Mouse (Mus musculus) left cerebral cortex, adult 11 months (tissue): Measurements from ENCODE around the gene Hnf4a.
A peak's percentile ranks its signal among the peaks of the same experiment; 100 is the strongest.

Experiments used
- DNase-seq: peaks from one replicate; pipeline ENCODE4 v3.0.0; 2022; ENCODE audit warnings: low spot score

The Hnf4a gene

GRCm38 (mm10) chr2:163491351-163491750, 15.3 kb upstream of the Hnf4a start:
- DNase-seq: no peak

GRCm38 (mm10) chr2:163492018-163492417, 14.6 kb upstream of the Hnf4a start, which contains the start of gene R3hdml:
TSS of gene R3hdml (plus strand) at chr2:163492318.
- DNase-seq: no peak

- no peak for DNase-seq
Measured at GRCm38 (mm10) chr2:163493031-163493430, 13.6 kb upstream of the Hnf4a start.

- no peak for DNase-seq
Measured at GRCm38 (mm10) chr2:163493976-163494375, 12.6 kb upstream of the Hnf4a start.

DNA sequence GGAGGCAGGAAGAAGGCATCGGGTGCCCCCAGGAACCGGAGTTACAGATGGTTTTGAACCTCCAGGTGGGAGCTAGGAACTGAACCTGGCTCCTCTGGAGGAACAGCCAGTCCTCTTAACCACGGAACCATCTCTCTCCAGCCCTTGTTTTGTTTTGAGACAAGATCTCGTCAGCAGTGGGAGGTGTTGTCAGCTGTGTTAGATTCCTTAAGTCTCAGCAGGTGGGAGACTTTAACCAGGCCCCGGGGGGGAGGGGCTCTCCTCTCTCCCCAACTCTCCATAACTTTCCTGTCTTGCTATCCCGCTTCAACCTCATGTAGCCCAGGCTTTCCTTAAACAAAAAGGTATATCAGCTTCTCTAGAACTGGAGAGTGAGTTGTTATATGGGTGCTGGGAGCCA, 12.2 kb upstream of the Hnf4a start:
- no peak for DNase-seq

GRCm38 (mm10) chr2:163502219-163502618, 4.4 kb upstream of the Hnf4a start:
- no peak for DNase-seq

DNA sequence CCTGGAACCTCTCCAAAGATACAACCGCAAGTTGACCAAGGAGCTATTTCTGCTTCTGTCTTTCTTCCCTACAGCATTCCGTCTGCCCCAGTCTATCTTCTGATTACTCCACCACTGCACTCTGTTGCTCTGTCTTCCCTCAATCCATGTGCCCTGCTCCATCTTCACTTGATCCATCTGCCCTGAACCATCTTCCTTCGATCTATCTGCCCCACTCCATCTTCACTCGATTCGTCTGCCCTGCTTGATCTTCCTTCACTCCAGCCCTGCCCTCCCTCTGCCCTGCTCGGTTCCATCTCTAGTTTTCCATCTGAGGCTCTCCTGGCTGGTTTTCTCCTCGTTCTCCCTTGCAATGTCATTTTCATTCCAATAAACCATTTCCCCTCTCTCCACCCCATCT, 3.4 kb upstream of the Hnf4a start:
- DNase-seq: no peak

- DNase-seq: no peak
Measured at GRCm38 (mm10) chr2:163525761-163526243, 19.2 kb downstream of the Hnf4a start.

- DNase-seq: no peak
Measured at GRCm38 (mm10) chr2:163527497-163527896, 20.9 kb downstream of the Hnf4a start.

DNA sequence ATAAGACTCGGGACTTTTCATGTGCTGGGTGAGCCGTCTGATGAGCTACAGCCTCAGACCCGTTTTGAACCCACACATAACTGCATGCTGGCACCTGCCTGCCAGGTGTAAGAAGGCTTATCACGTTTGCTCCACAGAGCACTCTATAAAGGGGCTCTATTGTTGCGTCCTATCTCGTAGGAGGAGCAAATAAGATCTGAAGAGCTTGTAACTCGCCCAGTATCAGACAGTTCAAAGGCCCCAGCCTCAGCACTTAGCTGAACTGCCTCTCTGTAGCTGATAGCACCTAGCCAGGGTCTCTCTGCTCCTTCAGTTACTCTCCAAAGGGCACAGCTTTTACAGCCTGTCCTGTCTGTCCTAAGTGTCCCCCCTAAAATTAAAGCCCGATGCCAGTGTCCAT, 23.8 kb downstream of the Hnf4a start:
- no peak for DNase-seq

DNA sequence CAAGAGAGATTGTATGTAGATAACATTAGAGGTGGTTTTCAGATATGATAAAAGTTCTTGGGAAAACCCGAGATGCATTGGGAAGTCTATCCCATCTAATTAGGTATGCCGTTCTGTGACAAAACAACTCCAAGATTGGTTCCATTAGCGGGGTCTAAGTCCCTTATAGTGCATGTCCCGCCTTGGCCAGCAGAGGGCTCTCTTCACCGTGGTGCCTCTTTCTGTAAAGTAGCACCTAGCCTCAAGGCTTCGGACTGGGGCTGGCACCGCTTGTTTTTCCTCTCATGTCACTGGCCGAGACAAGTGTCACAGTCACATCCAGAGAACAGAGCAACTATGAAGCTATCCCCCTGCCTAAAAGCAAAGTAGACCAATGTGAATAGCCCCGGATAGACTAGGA, 25.3 kb downstream of the Hnf4a start:
- DNase-seq: peak; percentile 51

GRCm38 (mm10) chr2:163533226-163533625, 26.6 kb downstream of the Hnf4a start:
- DNase-seq: no peak

DNA sequence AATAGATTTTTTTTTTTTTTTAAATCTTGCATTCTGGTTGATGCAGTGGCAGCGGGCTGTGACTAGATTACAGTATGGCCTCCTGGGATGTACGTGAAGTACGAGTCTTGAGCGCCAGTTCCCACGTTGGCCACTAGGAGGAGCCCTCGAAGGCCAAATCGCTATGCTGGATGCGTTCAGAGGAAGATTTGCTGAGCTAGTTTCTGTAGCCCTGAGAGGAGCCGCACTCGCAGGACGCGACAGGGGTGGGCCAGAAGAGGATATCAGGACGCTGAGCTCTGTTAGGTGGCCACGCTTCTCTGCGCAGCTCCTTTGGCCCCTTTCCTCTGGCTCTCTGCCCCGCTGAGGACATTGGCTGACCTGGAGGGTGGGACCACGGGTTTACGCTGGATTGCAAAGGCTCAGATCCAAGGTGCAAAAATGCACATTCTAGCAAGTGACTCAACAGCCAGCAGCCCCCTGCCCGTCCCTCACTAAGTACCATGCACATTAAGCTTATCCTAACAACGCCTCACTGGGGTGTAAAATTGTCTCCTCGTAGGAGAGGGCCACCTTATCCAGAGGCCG, 28.4 kb downstream of the Hnf4a start:
- peak; percentile 80 for DNase-seq

DNA sequence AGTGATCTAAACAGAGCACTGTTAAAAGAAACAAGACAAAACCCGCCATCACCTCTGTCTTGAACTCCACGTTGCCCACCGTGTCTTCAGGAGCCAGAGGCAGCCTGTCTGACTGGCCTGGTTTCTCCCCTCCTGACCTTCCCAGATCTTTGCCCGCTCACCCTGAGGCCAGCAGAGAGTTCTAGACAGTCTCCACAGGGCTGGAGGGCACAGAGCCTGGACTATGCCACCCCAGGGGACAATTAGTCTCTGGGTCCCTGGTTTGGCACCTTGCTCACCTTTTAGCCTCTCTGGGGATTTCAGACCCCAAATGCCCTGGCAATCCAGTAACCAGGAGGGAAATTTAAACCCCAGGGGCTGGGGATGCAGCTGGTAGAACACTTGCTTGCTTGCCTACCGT, 30.8 kb downstream of the Hnf4a start:
- DNase-seq: no peak

- DNase-seq: no peak
Measured at GRCm38 (mm10) chr2:163538410-163538809, 31.8 kb downstream of the Hnf4a start.

GRCm38 (mm10) chr2:163539321-163540040, 32.9 kb downstream of the Hnf4a start:
- DNase-seq: no peak

DNA sequence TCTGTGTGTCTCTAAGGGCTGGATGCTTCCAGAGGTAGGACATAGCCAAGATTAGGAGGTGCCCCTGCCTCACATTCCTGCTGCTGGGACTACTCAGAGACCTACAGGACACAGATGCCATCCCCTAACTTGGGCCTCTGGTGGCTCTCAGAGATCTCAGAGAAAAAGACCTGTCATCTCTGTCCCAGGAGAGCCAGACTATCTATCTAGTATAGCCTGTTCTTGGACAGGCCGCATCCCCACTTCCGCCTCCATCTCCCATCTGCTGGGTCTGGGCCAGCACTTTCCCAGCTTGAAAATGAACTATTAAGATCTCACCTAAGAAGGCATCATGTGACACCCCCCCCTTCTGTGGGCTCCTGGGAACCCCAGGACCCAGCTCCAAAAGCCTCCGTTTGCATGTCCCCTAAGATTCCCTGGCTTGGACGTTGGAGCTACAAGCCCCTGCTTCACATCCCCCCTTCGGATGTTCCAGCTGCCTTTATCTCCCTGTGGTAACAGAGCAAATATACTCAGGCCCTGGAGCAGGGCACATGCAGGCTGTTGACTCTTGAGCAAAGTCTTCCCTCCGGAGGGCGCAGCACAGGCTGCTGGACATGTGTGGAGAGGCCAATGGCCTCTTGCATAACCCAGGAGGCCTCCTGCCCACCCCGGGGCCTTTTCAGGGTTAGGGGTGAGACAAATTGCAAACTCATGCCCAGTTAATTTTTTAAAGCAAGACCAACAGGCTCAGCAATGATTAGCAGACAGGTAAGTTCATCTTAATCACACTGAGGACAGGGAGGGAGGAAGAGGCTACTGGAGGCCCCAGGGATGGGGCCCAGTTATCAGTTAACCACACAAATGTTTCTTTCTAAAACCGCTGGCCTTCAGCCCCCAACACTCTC, 33.9 kb downstream of the Hnf4a start:
- DNase-seq: no peak

DNA sequence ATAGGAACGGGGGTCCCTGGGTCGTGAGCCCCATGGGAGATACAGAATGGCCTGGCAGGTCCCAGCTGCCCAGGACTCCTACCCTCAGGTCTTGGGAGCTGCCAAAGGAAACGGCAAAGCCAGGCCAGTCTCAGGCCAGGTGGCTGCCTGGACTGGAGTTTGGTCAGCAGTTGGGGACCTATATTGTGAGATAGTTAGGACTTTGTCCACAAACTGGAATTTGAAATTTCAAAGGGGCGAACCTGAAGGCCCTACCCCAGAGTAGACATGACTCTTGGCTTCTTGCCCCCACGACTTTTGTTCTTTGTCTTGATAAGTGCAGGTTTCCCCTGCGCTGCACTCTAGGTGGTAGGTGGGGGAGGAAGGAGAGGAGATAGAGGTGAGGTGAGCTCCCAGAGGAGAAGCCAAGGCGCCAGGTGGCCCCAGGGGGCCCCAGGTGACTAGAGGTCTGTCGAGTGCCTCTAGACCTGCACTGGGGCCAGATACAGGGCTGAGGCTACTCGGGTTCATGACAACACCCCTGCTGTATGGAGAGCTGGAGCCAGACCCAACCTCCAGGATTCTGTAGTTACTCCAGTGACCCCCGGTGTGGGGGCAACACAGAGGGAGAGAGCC, 35.1 kb downstream of the Hnf4a start:
- DNase-seq: no peak

DNA sequence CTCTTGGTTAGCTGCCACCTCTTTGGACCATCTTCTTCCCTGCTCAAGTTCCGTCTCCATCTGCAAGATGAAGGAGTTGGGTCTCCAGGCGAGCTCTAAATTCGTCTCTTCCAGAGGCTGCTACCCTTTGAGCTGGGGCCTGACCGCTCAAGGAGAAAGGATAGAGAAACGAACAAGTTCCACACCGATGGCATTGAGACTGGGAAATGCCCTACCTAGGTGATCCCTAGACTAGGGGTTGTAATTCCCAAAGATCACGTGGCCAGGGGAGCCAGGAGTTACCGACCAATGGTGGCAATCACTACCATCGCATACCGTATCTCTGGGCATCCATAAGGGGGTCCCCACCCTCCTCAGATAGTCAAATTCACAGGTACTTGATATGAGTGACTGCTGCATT, 36.1 kb downstream of the Hnf4a start:
- no peak for DNase-seq

DNA sequence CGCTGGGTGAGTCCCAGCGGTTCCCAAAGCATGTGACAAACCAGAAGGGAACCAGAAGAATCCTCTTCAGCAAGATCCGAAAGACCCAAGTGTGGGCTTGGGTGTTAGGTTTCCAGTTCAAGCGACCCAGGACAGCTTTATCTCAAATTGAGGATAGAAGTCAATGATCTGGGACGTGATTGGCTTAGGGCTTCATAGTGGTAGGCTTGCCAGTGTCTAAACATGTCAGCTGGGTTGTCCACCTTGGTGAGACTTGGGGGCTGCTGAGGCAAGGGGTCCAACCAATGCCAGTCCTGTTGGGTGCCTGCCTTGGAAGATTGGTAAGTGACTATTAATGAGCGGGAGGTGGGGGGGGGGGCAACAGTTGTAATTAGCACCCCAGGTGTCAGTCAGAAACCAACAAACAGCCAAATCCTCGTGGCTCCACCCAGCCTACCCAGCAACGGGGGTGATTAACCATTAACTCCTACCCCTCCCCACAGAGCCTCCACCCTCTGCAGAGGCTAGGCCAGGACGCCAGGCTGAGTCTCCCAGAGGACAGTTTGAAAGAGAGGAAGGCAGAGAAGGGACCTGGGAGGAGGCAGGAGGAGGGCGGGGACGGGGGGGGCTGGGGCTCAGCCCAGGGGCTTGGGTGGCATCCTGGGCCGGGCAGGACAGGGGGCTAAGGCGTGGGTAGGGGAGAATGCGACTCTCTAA, 40.2 kb downstream of the Hnf4a start:
- DNase-seq: no peak

DNA sequence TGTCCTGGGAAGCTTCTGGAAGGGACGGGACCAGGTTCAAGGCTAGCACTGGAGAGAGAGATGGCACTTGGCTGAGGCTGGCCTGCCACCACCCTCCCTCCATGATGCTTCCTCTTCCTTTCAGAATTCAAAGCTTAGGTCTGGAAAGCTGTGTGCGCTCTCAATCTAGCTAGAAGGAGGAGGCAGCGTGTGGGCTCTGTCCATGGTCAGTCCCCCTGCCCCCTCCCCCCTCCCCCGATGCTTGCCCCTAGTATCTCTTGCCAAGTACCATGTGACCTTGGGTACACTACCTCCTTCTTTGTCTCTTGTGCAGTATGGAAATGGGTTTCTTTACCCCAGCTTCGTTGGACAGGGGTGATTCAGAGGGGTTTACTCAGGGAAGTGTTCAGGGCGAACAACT, 42.2 kb downstream of the Hnf4a start:
- no peak for DNase-seq

DNA sequence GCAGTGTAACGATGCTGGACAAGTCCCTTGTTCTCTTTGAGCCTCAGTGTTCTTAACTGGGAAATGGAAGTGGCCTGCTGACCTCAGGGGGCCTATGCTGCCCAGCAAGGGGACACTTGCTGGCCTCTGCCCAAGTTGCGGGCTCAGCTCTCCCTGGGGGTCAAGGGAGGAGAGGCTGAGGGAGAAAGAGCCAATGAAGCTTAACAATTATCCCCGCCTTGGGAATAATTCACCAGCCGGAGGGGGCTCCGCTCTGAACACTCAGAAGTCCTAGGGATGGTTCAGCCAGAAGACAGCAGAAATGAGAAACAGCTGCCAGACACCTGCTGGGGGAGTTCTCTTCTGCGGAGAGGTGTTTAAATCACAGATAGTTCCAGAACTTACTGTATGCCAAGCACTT, 43.2 kb downstream of the Hnf4a start:
- DNase-seq: no peak
